Mouse (Mus musculus) neural tube, embryonic 12.5 days (tissue): ENCODE results near the gene Kcns1. TPM values are rescaled to one million over a fixed set of nuclear protein-coding genes. Genes with fewer than 3 reads are reported as not detected.
"Not testable (repeated sequence)": the region's sequence is repeated elsewhere in the genome, so short reads cannot be mapped to it uniquely, and the experiment has no call there.

ENCODE experiments used
- ATAC-seq: fragments of 200-750 bp; cut with Nextera tagmentation; 2 replicates; pipeline ENCODE4 v1.8.0; 2017; ENCODE audit warnings: low read depth, mild to moderate bottlenecking, moderate TSS enrichment, moderate library complexity; ENCODE audit not compliant: low FRiP score
- H3K27ac ChIP-seq: fragments of 300-500 bp; sonication (generic); 2 replicates; pipeline ENCODE4 v1.5.1; 2016
- H3K27me3 ChIP-seq: fragments of 300-500 bp; sonication (generic); replicated peaks from 2 replicates; pipeline ENCODE4 v1.6.1; 2016; ENCODE audit warnings: mild to moderate bottlenecking
- H3K36me3 ChIP-seq: fragments of 300-500 bp; sonication (generic); 2 replicates; pipeline ENCODE4 v1.6.1; 2016; ENCODE audit warnings: mild to moderate bottlenecking
- H3K4me1 ChIP-seq: fragments of 300-500 bp; sonication (generic); 2 replicates; pipeline ENCODE4 v1.6.1; 2016
- H3K4me2 ChIP-seq: fragments of 300-500 bp; sonication (generic); replicated peaks from 2 replicates; pipeline ENCODE4 v1.6.1; 2016; ENCODE audit warnings: mild to moderate bottlenecking
- H3K4me3 ChIP-seq: fragments of 300-500 bp; sonication (generic); 2 replicates; pipeline ENCODE4 v1.5.1; 2016
- H3K9ac ChIP-seq: fragments of 300-500 bp; sonication (generic); 2 replicates; pipeline ENCODE4 v1.6.1; 2016; ENCODE audit warnings: mild to moderate bottlenecking
- H3K9me3 ChIP-seq: fragments of 300-500 bp; sonication (generic); 2 replicates; pipeline ENCODE4 v1.6.1; 2016; ENCODE audit warnings: mild to moderate bottlenecking
- WGBS: fragments of 180-500 bp; shearing (Covaris S2); methylation state at CpG from one replicate; pipeline ENCODE4 v1.1.7; 2016; 5-methylcytosine and 5-hydroxymethylcytosine counted together
- polyA plus RNA-seq: library from polyadenylated mRNA; unstranded; fragments of >200 nt; fragmentation: Nextera tagmentation; extraction: Ambion mirVana; gene quantifications from 2 replicates; pipeline ENCODE4 v1.2.1, GENCODE M21; 2016

Kcns1 gene
- polyA plus RNA-seq: 0.06 and 0.23 TPM in 2 replicates

- peaks cover 28% of the 10 kb centered on the region for H3K4me1 ChIP-seq
- no peak for ATAC-seq
- peak within 1 kb of the TSS; percentile 21; the same call in 1 of the 2 replicates for H3K9ac ChIP-seq
- no peaks in the 10 kb centered on the region for H3K9me3 ChIP-seq
- H3K27ac ChIP-seq: no peak within 1 kb of the TSS
- peaks cover 71% of the 10 kb centered on the region for H3K27me3 ChIP-seq
- H3K4me2 ChIP-seq: peak within 1 kb of the TSS; percentile 70
- H3K36me3 ChIP-seq: no peaks in the 10 kb centered on the region
- under 1% methylated on average over 28 of the region's 29 CpGs for WGBS
- H3K4me3 ChIP-seq: peak within 1 kb of the TSS; percentile 29
Measured at GRCm38 (mm10) chr2:164170902-164171301, at the start of gene Kcns1. Gene Kcns1 (minus strand): TSS chr2:164171113.

- no peaks in the 10 kb centered on the region for H3K9me3 ChIP-seq
- H3K4me3 ChIP-seq: no peak overlapping the region
- H3K27me3 ChIP-seq: no peaks in the 10 kb centered on the region
- H3K9ac ChIP-seq: no peak overlapping the region
- WGBS: 88% methylated on average over 9 of the region's 9 CpGs
- no peak overlapping the region for H3K27ac ChIP-seq
- no peaks in the 10 kb centered on the region for H3K4me1 ChIP-seq
- ATAC-seq: no peak
- no peak overlapping the region for H3K4me2 ChIP-seq
- H3K36me3 ChIP-seq: no peaks in the 10 kb centered on the region
Measured at GRCm38 (mm10) chr2:164219295-164219694, 48.4 kb upstream of the Kcns1 start.

- WGBS: 85% methylated on average over 5 of the region's 5 CpGs
- H3K9ac ChIP-seq: no peak overlapping the region
- ATAC-seq: no peak
- no peak overlapping the region for H3K4me2 ChIP-seq
- no peaks in the 10 kb centered on the region for H3K36me3 ChIP-seq
- no peaks in the 10 kb centered on the region for H3K27me3 ChIP-seq
- no peaks in the 10 kb centered on the region for H3K9me3 ChIP-seq
- no peaks in the 10 kb centered on the region for H3K4me1 ChIP-seq
- no peak overlapping the region for H3K4me3 ChIP-seq
- H3K27ac ChIP-seq: no peak overlapping the region
Measured at GRCm38 (mm10) chr2:164212711-164213110, 41.8 kb upstream of the Kcns1 start.

GRCm38 (mm10) chr2:164210892-164211291 is 40.0 kb upstream of the Kcns1 start:
- Histone ChIP-seq H3K9me3 (no peaks in the 10 kb centered on the region), H3K4me2 (no peak overlapping the region), H3K4me3 (no peak overlapping the region), H3K27ac (no peak overlapping the region), H3K27me3 (no peaks in the 10 kb centered on the region), H3K4me1 (no peaks in the 10 kb centered on the region), H3K9ac (no peak overlapping the region), H3K36me3 (no peaks in the 10 kb centered on the region)
- WGBS: 84% methylated on average over 4 of the region's 4 CpGs
- no peak for ATAC-seq

- H3K9me3 ChIP-seq: no peaks in the 10 kb centered on the region
- H3K4me2 ChIP-seq: no peak overlapping the region
- H3K9ac ChIP-seq: no peak overlapping the region
- no peaks in the 10 kb centered on the region for H3K4me1 ChIP-seq
- no peaks in the 10 kb centered on the region for H3K27me3 ChIP-seq
- 80% methylated on average over 4 of the region's 4 CpGs for WGBS
- no peaks in the 10 kb centered on the region for H3K36me3 ChIP-seq
- no peak for ATAC-seq
- no peak overlapping the region for H3K27ac ChIP-seq
- no peak overlapping the region for H3K4me3 ChIP-seq
Measured at GRCm38 (mm10) chr2:164206676-164207075, 35.8 kb upstream of the Kcns1 start.

- not testable (repeated sequence) for ATAC-seq, H3K36me3 ChIP-seq, H3K4me2 ChIP-seq, H3K9me3 ChIP-seq, H3K4me3 ChIP-seq, H3K4me1 ChIP-seq, H3K27ac ChIP-seq, H3K9ac ChIP-seq, H3K27me3 ChIP-seq
- 92% methylated on average over 10 of the region's 10 CpGs for WGBS
Measured at GRCm38 (mm10) chr2:164206011-164206410, 35.1 kb upstream of the Kcns1 start.

- Histone ChIP-seq H3K9me3 (no peaks in the 10 kb centered on the region), H3K4me2 (no peak within 1 kb of the TSS), H3K4me3 (no peak within 1 kb of the TSS), H3K36me3 (no peaks in the 10 kb centered on the region), H3K27ac (no peak within 1 kb of the TSS), H3K9ac (no peak within 1 kb of the TSS), H3K27me3 (no peaks in the 10 kb centered on the region), H3K4me1 (no peaks in the 10 kb centered on the region)
- ATAC-seq: no peak
- WGBS: 83% methylated on average over 20 of the region's 20 CpGs
Measured at GRCm38 (mm10) chr2:164199626-164200327, 28.9 kb upstream of the Kcns1 start, which contains the start of gene Wfdc15a. Gene Wfdc15a (minus strand): TSS chr2:164200130.

- no peak overlapping the region for H3K4me3 ChIP-seq
- H3K4me2 ChIP-seq: no peak overlapping the region
- H3K9me3 ChIP-seq: no peaks in the 10 kb centered on the region
- H3K4me1 ChIP-seq: no peaks in the 10 kb centered on the region
- H3K27me3 ChIP-seq: no peaks in the 10 kb centered on the region
- 85% methylated on average over 5 of the region's 5 CpGs for WGBS
- no peaks in the 10 kb centered on the region for H3K36me3 ChIP-seq
- ATAC-seq: no peak
- no peak overlapping the region for H3K9ac ChIP-seq
- no peak overlapping the region for H3K27ac ChIP-seq
Measured at GRCm38 (mm10) chr2:164196700-164196990, 25.7 kb upstream of the Kcns1 start.

GRCm38 (mm10) chr2:164195971-164196699 is 25.2 kb upstream of the Kcns1 start:
- no peaks in the 10 kb centered on the region for H3K4me1 ChIP-seq
- H3K36me3 ChIP-seq: no peaks in the 10 kb centered on the region
- no peaks in the 10 kb centered on the region for H3K27me3 ChIP-seq
- H3K9me3 ChIP-seq: no peaks in the 10 kb centered on the region
- WGBS: 87% methylated on average over 5 of the region's 5 CpGs
- ATAC-seq: no peak
- no peak overlapping the region for H3K4me2 ChIP-seq
- H3K4me3 ChIP-seq: no peak overlapping the region
- H3K27ac ChIP-seq: no peak overlapping the region
- no peak overlapping the region for H3K9ac ChIP-seq

GRCm38 (mm10) chr2:164194959-164195630 is 24.2 kb upstream of the Kcns1 start:
- WGBS: 85% methylated on average over 5 of the region's 5 CpGs
- Histone ChIP-seq H3K9me3 (no peaks in the 10 kb centered on the region), H3K9ac (no peak overlapping the region), H3K27me3 (no peaks in the 10 kb centered on the region), H3K27ac (no peak overlapping the region), H3K36me3 (no peaks in the 10 kb centered on the region), H3K4me3 (no peak overlapping the region), H3K4me1 (no peaks in the 10 kb centered on the region), H3K4me2 (no peak overlapping the region)
- ATAC-seq: no peak

- Histone ChIP-seq H3K4me2 (no peak overlapping the region), H3K9ac (no peak overlapping the region), H3K27me3 (no peaks in the 10 kb centered on the region), H3K9me3 (no peaks in the 10 kb centered on the region), H3K36me3 (no peaks in the 10 kb centered on the region), H3K4me1 (no peaks in the 10 kb centered on the region), H3K4me3 (no peak overlapping the region), H3K27ac (no peak overlapping the region)
- ATAC-seq: no peak
Measured at GRCm38 (mm10) chr2:164192279-164192678, 21.4 kb upstream of the Kcns1 start.

GRCm38 (mm10) chr2:164190576-164190975 is 19.7 kb upstream of the Kcns1 start, which contains the start of gene Wfdc12:
Gene Wfdc12 (minus strand): TSS chr2:164190608.
- H3K27me3 ChIP-seq: no peaks in the 10 kb centered on the region
- H3K4me3 ChIP-seq: no peak within 1 kb of the TSS
- H3K4me1 ChIP-seq: no peaks in the 10 kb centered on the region
- H3K4me2 ChIP-seq: no peak within 1 kb of the TSS
- no peaks in the 10 kb centered on the region for H3K9me3 ChIP-seq
- ATAC-seq: no peak
- WGBS: 89% methylated on average over 6 of the region's 6 CpGs
- H3K36me3 ChIP-seq: no peaks in the 10 kb centered on the region
- no peak within 1 kb of the TSS for H3K27ac ChIP-seq
- no peak within 1 kb of the TSS for H3K9ac ChIP-seq
